Comparison of ENCODE assay signal across 8 mouse cellular contexts in genomic region chr14:32161090-32161885, GRCm38 (mm10). TPM values are rescaled to one million over a fixed set of nuclear protein-coding genes. Genes with fewer than 3 reads are reported as not detected.
A peak's percentile ranks its signal among the peaks of the same experiment; 100 is the strongest.
DNase-seq lines count a peak whose midpoint lies in the region; ATAC-seq and TF ChIP-seq lines count a peak whose summit lies in the region.

No protein-coding gene starts in this region.

- no peak for ATAC-seq in lung, postnatal 0 days
- peak; percentile 17; the same call in 1 of the 2 replicates for ATAC-seq in erythroid progenitor cell, adult 5-6 weeks (replicated peaks; ENCODE audit: low FRiP score, poor library complexity, severe bottlenecking)
- peak; percentile 45 for ATAC-seq in stomach, embryonic 16.5 days (ENCODE audit: insufficient read depth, low FRiP score)

- peaks cover 28% of the 10 kb centered on the region for H3K4me1 ChIP-seq in lung, postnatal 0 days (ENCODE audit: insufficient read depth, low read depth, low read length)
- peaks cover 41% of the 10 kb centered on the region for H3K4me1 ChIP-seq in stomach, embryonic 16.5 days (ENCODE audit: control insufficient read depth, insufficient read depth, low read length)

- peak overlapping the region; percentile 77 for H3K4me2 ChIP-seq in lung, postnatal 0 days (replicated peaks; ENCODE audit: low read depth, low read length)
- peak overlapping the region; percentile 94 for H3K4me2 ChIP-seq in stomach, embryonic 16.5 days (ENCODE audit: low read depth, low read length)

- DNase-seq in lung, postnatal 0 days (ENCODE audit: low spot score): peak; percentile 38
- no peak for DNase-seq in lung, postnatal 36 days
- DNase-seq in liver: peak; percentile 67
- no peak for DNase-seq in gastrocnemius, postnatal 10 days
- DNase-seq in frontal cortex, postnatal 36 days (ENCODE audit: low spot score in 2 of 2): no peak
- no peak for DNase-seq in gastrocnemius, postnatal 4 days (ENCODE audit: low spot score in 2 of 2)

- H3K36me3 ChIP-seq in lung, postnatal 0 days (ENCODE audit: insufficient read depth, low read length): no peaks in the 10 kb centered on the region
- H3K36me3 ChIP-seq in stomach, embryonic 16.5 days (ENCODE audit: control insufficient read depth, insufficient read depth, low read length): no peaks in the 10 kb centered on the region

- 69% methylated on average over 12 of the region's 12 CpGs for WGBS in lung, postnatal 0 days
- 69% methylated on average over 12 of the region's 12 CpGs for WGBS in stomach, embryonic 16.5 days

- H3K4me3 ChIP-seq in lung, postnatal 0 days (ENCODE audit: low read depth, low read length): peak overlapping the region; percentile 81; the same call in 1 of the 2 replicates
- peak overlapping the region; percentile 92 for H3K4me3 ChIP-seq in stomach, embryonic 16.5 days (replicated peaks; ENCODE audit: low read length)

- H3K27ac ChIP-seq in lung, postnatal 0 days (ENCODE audit: low read length): no peak overlapping the region
- peak overlapping the region; percentile 92 for H3K27ac ChIP-seq in stomach, embryonic 16.5 days (ENCODE audit: low read length)

- H3K9me3 ChIP-seq in lung, postnatal 0 days (ENCODE audit: low read length): no peaks in the 10 kb centered on the region
- no peaks in the 10 kb centered on the region; the same call in 1 of the 2 replicates for H3K9me3 ChIP-seq in stomach, embryonic 16.5 days (replicated peaks; ENCODE audit: control insufficient read depth, low read length)

- H3K27me3 ChIP-seq in lung, postnatal 0 days (replicated peaks; ENCODE audit: insufficient read depth, low read length): no peaks in the 10 kb centered on the region
- H3K27me3 ChIP-seq in stomach, embryonic 16.5 days (ENCODE audit: control insufficient read depth, insufficient read depth, low read length): no peaks in the 10 kb centered on the region

- no peak for TF ChIP-seq CTCF in lung, postnatal 0 days (IDR thresholded peaks at IDR 0.05)

- no peak for TF ChIP-seq EP300 in lung, postnatal 0 days (IDR thresholded peaks at IDR 0.05)

- H3K9ac ChIP-seq in lung, postnatal 0 days (replicated peaks; ENCODE audit: low read depth): no peak overlapping the region
- peak overlapping the region; percentile 93; the same call in 1 of the 2 replicates for H3K9ac ChIP-seq in stomach, embryonic 16.5 days (ENCODE audit: low read length)

RNA-seq across cellular contexts. Expression of gene Ncoa4, which starts 1.6 kb away (rescaled TPM):
- 73.5 and 76.5 TPM in 2 replicates for polyA plus RNA-seq in lung, postnatal 0 days (2015; fragmentation: Nextera tagmentation; extraction: Ambion mirVana)
- 292 and 362 TPM in 2 replicates for total RNA-seq in erythroid progenitor cell, adult 5-6 weeks (2015; ENCODE audit: low replicate concordance)
- total RNA-seq in erythroid progenitor cell, adult 5-6 weeks (2017; ENCODE audit: low replicate concordance): 249 and 315 TPM in 2 replicates
- 145 and 150 TPM in 2 replicates for polyA plus RNA-seq in stomach, embryonic 16.5 days (2015; fragmentation: Nextera tagmentation; extraction: Ambion mirVana)
- 10 to 100 TPM; 44.8 to 56.8 TPM for total RNA-seq in gastrocnemius, postnatal 10 days (2021)
- total RNA-seq in gastrocnemius, postnatal 4 days (2021): 10 to 100 TPM; 59.1 to 67.0 TPM

RNA-seq across cellular contexts. Expression of gene Msmb, which starts 19.5 kb away (rescaled TPM):
- not detected in 2 replicates for polyA plus RNA-seq in lung, postnatal 0 days (2015; fragmentation: Nextera tagmentation; extraction: Ambion mirVana)
- total RNA-seq in erythroid progenitor cell, adult 5-6 weeks (2015; ENCODE audit: low replicate concordance): not detected in 2 replicates
- total RNA-seq in erythroid progenitor cell, adult 5-6 weeks (2017; ENCODE audit: low replicate concordance): not detected in 2 replicates
- not detected in 2 replicates for polyA plus RNA-seq in stomach, embryonic 16.5 days (2015; fragmentation: Nextera tagmentation; extraction: Ambion mirVana)
- total RNA-seq in gastrocnemius, postnatal 10 days (2021): not detected
- not detected for total RNA-seq in gastrocnemius, postnatal 4 days (2021)

RNA-seq across cellular contexts. Expression of gene Timm23, which starts 40.4 kb away (rescaled TPM):
- polyA plus RNA-seq in lung, postnatal 0 days (2015; fragmentation: Nextera tagmentation; extraction: Ambion mirVana): 151 and 160 TPM in 2 replicates
- total RNA-seq in erythroid progenitor cell, adult 5-6 weeks (2015; ENCODE audit: low replicate concordance): 50.3 and 60.2 TPM in 2 replicates
- total RNA-seq in erythroid progenitor cell, adult 5-6 weeks (2017; ENCODE audit: low replicate concordance): 35.0 and 38.0 TPM in 2 replicates
- polyA plus RNA-seq in stomach, embryonic 16.5 days (2015; fragmentation: Nextera tagmentation; extraction: Ambion mirVana): 218 and 251 TPM in 2 replicates
- total RNA-seq in gastrocnemius, postnatal 10 days (2021): 100 to 1,000 TPM; 144 to 169 TPM
- 100 to 1,000 TPM; 117 to 139 TPM for total RNA-seq in gastrocnemius, postnatal 4 days (2021)

RNA-seq across cellular contexts. Expression of gene Parg, which starts 40.5 kb away (rescaled TPM):
- 16.5 and 20.2 TPM in 2 replicates for polyA plus RNA-seq in lung, postnatal 0 days (2015; fragmentation: Nextera tagmentation; extraction: Ambion mirVana)
- total RNA-seq in erythroid progenitor cell, adult 5-6 weeks (2015; ENCODE audit: low replicate concordance): 26.3 and 28.1 TPM in 2 replicates
- 61.9 and 69.3 TPM in 2 replicates for total RNA-seq in erythroid progenitor cell, adult 5-6 weeks (2017; ENCODE audit: low replicate concordance)
- 29.1 and 30.0 TPM in 2 replicates for polyA plus RNA-seq in stomach, embryonic 16.5 days (2015; fragmentation: Nextera tagmentation; extraction: Ambion mirVana)
- total RNA-seq in gastrocnemius, postnatal 10 days (2021): 10 to 100 TPM; 20.4 to 23.6 TPM
- 10 to 100 TPM; 25.9 to 32.2 TPM for total RNA-seq in gastrocnemius, postnatal 4 days (2021)

Comparison
In these comparisons a context has a peak if more than half of its experiments do, and no peak if none do; other contexts are left out.
1. DNase-seq: peak in lung, postnatal 0 days (single experiment) and liver (single experiment); none in lung, postnatal 36 days (single experiment), gastrocnemius, postnatal 10 days (single experiment), frontal cortex, postnatal 36 days (0 of 2) and gastrocnemius, postnatal 4 days (0 of 2).